ENCODE assay signal across 21 mouse cellular contexts in the genomic region with DNA sequence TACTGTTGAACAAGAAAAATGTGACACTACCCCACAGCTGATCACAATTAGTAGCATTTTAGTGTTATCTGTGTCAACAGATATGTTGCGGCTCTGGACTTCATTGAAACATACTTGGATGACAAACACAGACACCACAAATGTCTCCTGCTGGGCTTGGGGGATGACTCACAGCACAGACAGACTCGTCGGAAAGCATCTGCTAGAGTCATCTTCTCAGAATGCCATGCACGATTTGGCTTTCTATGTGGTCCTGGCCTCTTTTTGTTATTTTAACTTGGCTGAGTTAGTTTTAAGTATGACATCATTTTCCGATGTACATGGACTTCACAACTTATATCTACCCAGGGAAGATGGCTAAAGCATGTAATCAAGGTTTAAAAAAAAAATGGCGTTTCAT. TPM values are rescaled to one million over a fixed set of nuclear protein-coding genes. Genes with fewer than 3 reads are reported as not detected.
DNase-seq lines count a peak whose midpoint lies in the region; ATAC-seq and TF ChIP-seq lines count a peak whose summit lies in the region.
"Had no signal": no experiment of that assay in that cellular context is flagged by ENCODE, and none has a peak within 500 bp of the region (broad histone marks: within the 10 kb centered on the region; RNA-seq: fewer than 3 reads in every experiment).

No protein-coding gene starts in this region.

- H3K4me2 ChIP-seq in stomach, postnatal 0 days (replicated peaks; ENCODE audit: low read depth), result no peak overlapping the region
- H3K4me2 ChIP-seq: embryonic facial prominence, embryonic 12.5 days; hindbrain, embryonic 13.5 days; intestine, embryonic 15.5 days; kidney, embryonic 15.5 days; midbrain, embryonic 12.5 days had no signal

- TF ChIP-seq CTCF in stomach, postnatal 0 days (IDR thresholded peaks at IDR 0.05; ENCODE audit: low read depth), result no peak

- no peaks in the 10 kb centered on the region for H3K27me3 ChIP-seq in stomach, postnatal 0 days (ENCODE audit: control insufficient read depth, insufficient read depth, low read length)
- H3K27me3 ChIP-seq: embryonic facial prominence, embryonic 12.5 days; intestine, embryonic 15.5 days; kidney, embryonic 15.5 days; midbrain, embryonic 12.5 days had no signal

- H3K27ac ChIP-seq in stomach, postnatal 0 days (replicated peaks), result no peak overlapping the region
- H3K27ac ChIP-seq: embryonic facial prominence, embryonic 12.5 days; heart, embryonic 10.5 days; hindbrain, embryonic 13.5 days; intestine, embryonic 15.5 days; kidney, embryonic 15.5 days; midbrain, embryonic 12.5 days had no signal

- DNase-seq in adrenal gland, postnatal 25 days, result peak; percentile 12
- no peak for DNase-seq in adrenal gland, adult 18-20 months (ENCODE audit: low spot score in 2 of 2)
- peak; percentile 16 for DNase-seq in layer of hippocampus, adult 11-12 months (ENCODE audit: low spot score)
- no peak for DNase-seq in layer of hippocampus, postnatal 36 days
- DNase-seq in 3T3-L1 (ENCODE audit: low read depth, low spot score), result peak; percentile 77
- peak; percentile 20 for DNase-seq in NIH3T3 (ENCODE audit: low read depth)
- no peak for DNase-seq in stomach, postnatal 0 days (ENCODE audit: low spot score)
- DNase-seq: cerebellum, adult 18-20 months; cerebellum, postnatal 36 days; gastrocnemius, postnatal 25 days; heart, postnatal 10 days; liver; liver, postnatal 0 days; lung, postnatal 36 days had no signal

- 0 out of 2 replicates have a peak, but pooled peaks cover 2% of the 10 kb centered on the region for H3K4me1 ChIP-seq in stomach, postnatal 0 days (replicated peaks; ENCODE audit: control insufficient read depth, insufficient read depth)
- H3K4me1 ChIP-seq: intestine, embryonic 15.5 days had no signal

- no peak for ATAC-seq in stomach, postnatal 0 days (ENCODE audit: low FRiP score, low TSS enrichment)
- ATAC-seq in CD4-positive, CD25-positive, alpha-beta regulatory T cell, adult 4 months, result no peak
- ATAC-seq: intestine, embryonic 15.5 days; liver, postnatal 0 days had no signal

- WGBS in stomach, postnatal 0 days, result 61% methylated on average over 6 of the region's 6 CpGs

- no peak overlapping the region for H3K4me3 ChIP-seq in stomach, postnatal 0 days (ENCODE audit: low read depth, low read length)
- H3K4me3 ChIP-seq: embryonic facial prominence, embryonic 12.5 days; heart, embryonic 10.5 days; hindbrain, embryonic 13.5 days; intestine, embryonic 15.5 days; kidney, embryonic 15.5 days; midbrain, embryonic 12.5 days had no signal

- no peak for TF ChIP-seq EP300 in stomach, postnatal 0 days (optimal IDR thresholded peaks at IDR 0.05)

- H3K36me3 ChIP-seq in stomach, postnatal 0 days (ENCODE audit: control insufficient read depth, insufficient read depth, low read length), result no peaks in the 10 kb centered on the region
- H3K36me3 ChIP-seq: embryonic facial prominence, embryonic 12.5 days; hindbrain, embryonic 13.5 days; intestine, embryonic 15.5 days; kidney, embryonic 15.5 days; midbrain, embryonic 12.5 days had no signal

- no peaks in the 10 kb centered on the region for H3K9me3 ChIP-seq in stomach, postnatal 0 days (ENCODE audit: control insufficient read depth, low read length)
- H3K9me3 ChIP-seq: embryonic facial prominence, embryonic 12.5 days; heart, embryonic 10.5 days; hindbrain, embryonic 13.5 days; intestine, embryonic 15.5 days; kidney, embryonic 15.5 days; midbrain, embryonic 12.5 days had no signal

- no peak overlapping the region for H3K9ac ChIP-seq in stomach, postnatal 0 days (ENCODE audit: low read length)
- H3K9ac ChIP-seq: embryonic facial prominence, embryonic 12.5 days; hindbrain, embryonic 13.5 days; intestine, embryonic 15.5 days; kidney, embryonic 15.5 days; liver, postnatal 0 days; midbrain, embryonic 12.5 days had no signal

RNA-seq across cellular contexts. Expression of gene Plod2, which starts 4.3 kb away (rescaled TPM):
- 221 and 278 TPM in 2 replicates for total RNA-seq in adrenal gland, postnatal 25 days (2021)
- 100 to 1,000 TPM; 247 to 280 TPM for total RNA-seq in adrenal gland, adult 18-20 months (2021)
- 1 to 10 TPM; 7.2 to 8.6 TPM for total RNA-seq in layer of hippocampus, postnatal 36 days (2021)
- 13.6 and 17.5 TPM in 2 replicates for polyA plus RNA-seq in stomach, postnatal 0 days (2015; fragmentation: Nextera tagmentation; extraction: Ambion mirVana)
- 1 to 10 TPM; 1.2 to 1.3 TPM for polyA plus RNA-seq in CD4-positive, CD25-positive, alpha-beta regulatory T cell, adult 4 months (2017; shearing (Covaris generic))

Comparison
In these comparisons a context has a peak if more than half of its experiments do, and no peak if none do; other contexts are left out.
1. DNase-seq: peak in adrenal gland, postnatal 25 days (single experiment), layer of hippocampus, adult 11-12 months (single experiment), 3T3-L1 (single experiment) and NIH3T3 (single experiment); none in adrenal gland, adult 18-20 months (0 of 2), layer of hippocampus, postnatal 36 days (0 of 2) and stomach, postnatal 0 days (single experiment).
2. RNA of gene Plod2, which starts 4.3 kb away (total RNA-seq): 247 to 280 TPM in adrenal gland, adult 18-20 months and 221 to 278 TPM in adrenal gland, postnatal 25 days; 7.2 to 8.6 TPM in layer of hippocampus, postnatal 36 days; every median in the first group is over 10 times any median in the second.